Mouse (Mus musculus): ENCODE results near the gene Rgl2. TPM values are rescaled to one million over a fixed set of nuclear protein-coding genes. Genes with fewer than 3 reads are reported as not detected.

Rgl2 gene
- polyA plus RNA-seq, 1 experiment from 2014 or later, result 10.8 TPM

- 62% methylated on average over 21 of the region's 21 CpGs for WGBS
- H3K9ac ChIP-seq (ENCODE audit: low read depth, low read length), result peak overlapping the region; percentile 81
- peaks cover 39% of the 10 kb centered on the region for H3K36me3 ChIP-seq (ENCODE audit: control insufficient read depth, insufficient read depth)
- no peaks in the 10 kb centered on the region for H3K9me3 ChIP-seq (ENCODE audit: control insufficient read depth)
- no peaks in the 10 kb centered on the region for H3K27me3 ChIP-seq (replicated peaks; ENCODE audit: control insufficient read depth, insufficient read depth, low read length)
- H3K4me2 ChIP-seq (replicated peaks; ENCODE audit: low read depth), result peak overlapping the region; percentile 100
- H3K4me3 ChIP-seq (ENCODE audit: low read depth, low read length), result peak overlapping the region; percentile 81
- no peak for ATAC-seq
- H3K4me1 ChIP-seq (replicated peaks; ENCODE audit: control insufficient read depth, insufficient read depth, low read length), result no peaks in the 10 kb centered on the region
- no peak overlapping the region for H3K27ac ChIP-seq (ENCODE audit: low read depth, low read length)
- TF ChIP-seq CTCF (IDR thresholded peaks at IDR 0.05; ENCODE audit: low read depth), result no peak
These were observed 944 bp upstream of the Rgl2 start for GRCm38 (mm10) chr17:33928251-33928947.

GRCm38 (mm10) chr17:33930280-33931158 is 1.2 kb downstream of the Rgl2 start:
- Histone ChIP-seq H3K4me1 (replicated peaks; ENCODE audit: control insufficient read depth, insufficient read depth, low read length) (no peaks in the 10 kb centered on the region), H3K9ac (ENCODE audit: low read depth, low read length) (peak overlapping the region; percentile 81), H3K4me3 (ENCODE audit: low read depth, low read length) (peak overlapping the region; percentile 81), H3K27me3 (replicated peaks; ENCODE audit: control insufficient read depth, insufficient read depth, low read length) (no peaks in the 10 kb centered on the region), H3K27ac (ENCODE audit: low read depth, low read length) (peak overlapping the region; percentile 83), H3K4me2 (replicated peaks; ENCODE audit: low read depth) (peak overlapping the region; percentile 100), H3K9me3 (ENCODE audit: control insufficient read depth) (no peaks in the 10 kb centered on the region), H3K36me3 (ENCODE audit: control insufficient read depth, insufficient read depth) (peaks cover 42% of the 10 kb centered on the region)
- WGBS, result 1% methylated on average over 39 of the region's 45 CpGs
- no peak for ATAC-seq
- 0 out of 2 replicates have a peak, but pooled peaks have one; percentile 1 for TF ChIP-seq CTCF (IDR thresholded peaks at IDR 0.05; ENCODE audit: low read depth)

GRCm38 (mm10) chr17:33931159-33931866 is 2.0 kb downstream of the Rgl2 start:
- Histone ChIP-seq H3K4me1 (replicated peaks; ENCODE audit: control insufficient read depth, insufficient read depth, low read length) (no peaks in the 10 kb centered on the region), H3K27ac (ENCODE audit: low read depth, low read length) (no peak overlapping the region), H3K27me3 (replicated peaks; ENCODE audit: control insufficient read depth, insufficient read depth, low read length) (no peaks in the 10 kb centered on the region), H3K4me3 (ENCODE audit: low read depth, low read length) (peak overlapping the region; percentile 81), H3K4me2 (replicated peaks; ENCODE audit: low read depth) (peak overlapping the region; percentile 100), H3K36me3 (ENCODE audit: control insufficient read depth, insufficient read depth) (peaks cover 38% of the 10 kb centered on the region; the same call in 1 of the 2 replicates), H3K9me3 (ENCODE audit: control insufficient read depth) (no peaks in the 10 kb centered on the region), H3K9ac (ENCODE audit: low read depth, low read length) (0 out of 2 replicates have a peak overlapping the region, but pooled peaks have one; percentile 81)
- TF ChIP-seq CTCF (IDR thresholded peaks at IDR 0.05; ENCODE audit: low read depth), result no peak
- no peak for ATAC-seq
- 52% methylated on average over 18 of the region's 18 CpGs for WGBS

DNA sequence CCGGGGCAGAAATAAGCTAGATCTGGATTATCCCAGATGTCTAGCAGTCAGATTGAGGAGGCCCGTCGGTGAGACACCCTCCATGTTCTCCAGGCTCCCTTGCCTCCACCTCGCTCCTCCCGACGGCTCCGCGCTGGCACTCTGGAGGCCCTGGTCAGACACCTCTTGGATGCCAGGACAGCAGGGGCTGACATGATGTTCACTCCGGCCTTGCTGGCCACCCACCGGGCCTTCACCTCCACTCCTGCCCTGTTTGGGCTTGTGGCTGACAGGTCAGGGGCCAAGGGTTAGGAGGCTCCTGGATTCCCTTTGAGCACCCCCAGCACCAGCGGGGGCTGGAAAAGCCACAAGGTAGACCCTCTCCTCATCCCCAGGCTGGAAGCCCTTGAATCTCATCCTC is 2.6 kb downstream of the Rgl2 start:
- TF ChIP-seq CTCF (IDR thresholded peaks at IDR 0.05; ENCODE audit: low read depth), result no peak
- 90% methylated on average over 11 of the region's 11 CpGs for WGBS
- H3K9me3 ChIP-seq (ENCODE audit: control insufficient read depth), result no peaks in the 10 kb centered on the region
- no peak for ATAC-seq
- H3K27ac ChIP-seq (ENCODE audit: low read depth, low read length), result no peak overlapping the region
- H3K4me1 ChIP-seq (replicated peaks; ENCODE audit: control insufficient read depth, insufficient read depth, low read length), result no peaks in the 10 kb centered on the region
- H3K36me3 ChIP-seq (ENCODE audit: control insufficient read depth, insufficient read depth), result peaks cover 33% of the 10 kb centered on the region; the same call in 1 of the 2 replicates
- H3K4me2 ChIP-seq (replicated peaks; ENCODE audit: low read depth), result no peak overlapping the region
- H3K9ac ChIP-seq (ENCODE audit: low read depth, low read length), result no peak overlapping the region
- no peaks in the 10 kb centered on the region for H3K27me3 ChIP-seq (replicated peaks; ENCODE audit: control insufficient read depth, insufficient read depth, low read length)
- no peak overlapping the region for H3K4me3 ChIP-seq (ENCODE audit: low read depth, low read length)

- Histone ChIP-seq H3K27ac (ENCODE audit: low read depth, low read length) (no peak overlapping the region), H3K4me3 (ENCODE audit: low read depth, low read length) (no peak overlapping the region), H3K4me1 (replicated peaks; ENCODE audit: control insufficient read depth, insufficient read depth, low read length) (no peaks in the 10 kb centered on the region), H3K36me3 (ENCODE audit: control insufficient read depth, insufficient read depth) (peaks cover 37% of the 10 kb centered on the region; the same call in 1 of the 2 replicates), H3K9ac (ENCODE audit: low read depth, low read length) (no peak overlapping the region), H3K9me3 (ENCODE audit: control insufficient read depth) (no peaks in the 10 kb centered on the region), H3K27me3 (replicated peaks; ENCODE audit: control insufficient read depth, insufficient read depth, low read length) (no peaks in the 10 kb centered on the region), H3K4me2 (replicated peaks; ENCODE audit: low read depth) (no peak overlapping the region)
- no peak for TF ChIP-seq CTCF (IDR thresholded peaks at IDR 0.05; ENCODE audit: low read depth)
- 88% methylated on average over 14 of the region's 14 CpGs for WGBS
- ATAC-seq, result no peak
These were observed 3.1 kb downstream of the Rgl2 start for GRCm38 (mm10) chr17:33932448-33932847.

DNA sequence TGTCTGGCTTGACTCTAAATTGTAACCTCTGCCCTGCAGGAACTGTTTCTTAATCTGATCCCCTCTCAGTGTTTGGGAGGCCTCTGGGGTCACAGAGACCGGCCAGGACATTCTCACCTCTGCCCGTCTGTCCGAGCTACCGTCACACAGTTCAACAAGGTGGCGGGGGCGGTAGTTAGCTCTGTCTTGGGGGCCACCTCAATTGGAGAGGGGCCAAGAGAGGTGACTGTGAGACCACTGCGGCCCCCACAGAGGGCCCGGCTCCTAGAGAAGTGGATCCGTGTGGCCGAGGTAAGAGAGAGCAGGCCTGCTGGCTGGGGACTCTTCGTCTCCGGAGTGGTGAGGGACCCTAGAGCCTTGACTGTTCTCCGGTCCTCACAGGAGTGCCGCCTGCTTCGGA is 3.6 kb downstream of the Rgl2 start:
- WGBS, result 93% methylated on average over 15 of the region's 15 CpGs
- no peak overlapping the region for H3K27ac ChIP-seq (ENCODE audit: low read depth, low read length)
- no peaks in the 10 kb centered on the region for H3K27me3 ChIP-seq (replicated peaks; ENCODE audit: control insufficient read depth, insufficient read depth, low read length)
- H3K9ac ChIP-seq (ENCODE audit: low read depth, low read length), result no peak overlapping the region
- H3K4me1 ChIP-seq (replicated peaks; ENCODE audit: control insufficient read depth, insufficient read depth, low read length), result no peaks in the 10 kb centered on the region
- TF ChIP-seq CTCF (IDR thresholded peaks at IDR 0.05; ENCODE audit: low read depth), result no peak
- no peak overlapping the region for H3K4me3 ChIP-seq (ENCODE audit: low read depth, low read length)
- H3K9me3 ChIP-seq (ENCODE audit: control insufficient read depth), result no peaks in the 10 kb centered on the region
- peaks cover 36% of the 10 kb centered on the region; the same call in 1 of the 2 replicates for H3K36me3 ChIP-seq (ENCODE audit: control insufficient read depth, insufficient read depth)
- no peak overlapping the region for H3K4me2 ChIP-seq (replicated peaks; ENCODE audit: low read depth)
- ATAC-seq, result no peak

Measured in intestine, postnatal 0 days (tissue).